Mouse (Mus musculus) spleen, adult 2 months (tissue): ENCODE results near the gene Rptor.

Source experiments
- CTCF ChIP-seq: fragments of 200-500 bp; IDR thresholded peaks from 2 replicates; pipeline ENCODE4 v1.5.1; 2011; ENCODE audit warnings: mild to moderate bottlenecking, inconsistent platforms; ENCODE audit not compliant: insufficient read depth, insufficient read length, insufficient replicate concordance; ENCODE audit errors: extremely low read depth
- POLR2A ChIP-seq: fragments of 200-500 bp; IDR thresholded peaks from 2 replicates; pipeline ENCODE4 v1.6.1; 2011; ENCODE audit warnings: low read depth, low read length, inconsistent platforms

DNA sequence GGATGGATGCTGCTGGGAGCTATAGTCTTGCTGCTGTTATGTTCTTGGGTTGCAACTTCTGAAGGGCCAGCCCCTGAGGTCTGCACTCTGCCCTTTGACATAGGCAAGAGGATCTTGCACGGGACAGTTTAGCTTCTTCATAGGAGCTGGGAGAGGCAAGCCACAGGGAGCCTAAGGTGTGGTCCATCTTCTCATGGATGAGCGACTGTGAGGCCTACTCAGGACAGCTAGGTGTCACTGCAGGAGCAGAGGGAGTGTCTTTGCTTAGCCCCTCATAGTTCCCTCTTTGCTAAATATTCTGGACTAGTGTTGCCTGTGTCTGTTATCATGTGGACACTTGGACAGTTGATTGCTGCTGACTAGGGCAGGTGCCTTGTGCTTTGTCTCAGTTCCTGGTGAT, 345.2 kb downstream of the Rptor start:
- no peak for TF ChIP-seq CTCF
- TF ChIP-seq POLR2A, result no peak
